Mouse (Mus musculus) adrenal gland, adult 8-10 months (tissue): Measurements from ENCODE around the gene Ms4a4d. TPM values are rescaled to one million over a fixed set of nuclear protein-coding genes. Genes with fewer than 3 reads are reported as not detected.
"Not testable (repeated sequence)": the region's sequence is repeated elsewhere in the genome, so short reads cannot be mapped to it uniquely, and the experiment has no call there.

Source experiments
- DNase-seq: peaks from one replicate; pipeline ENCODE4 v3.0.0; 2022
- total RNA-seq, 4 experiments: library from RNA; stranded (reverse); gene quantifications; 2 replicates each; pipeline ENCODE4 v1.2.4; 2022

Ms4a4d gene
- total RNA-seq: 1 to 10 TPM; 1.8 to 3.3 (median 2.3) TPM

- no peak for DNase-seq
These were observed at the start of gene Ms4a4d for GRCm38 (mm10) chr19:11536593-11536992. TSS of gene Ms4a4d (plus strand) at chr19:11536801.

- no peak for DNase-seq
These were observed 45.0 kb upstream of the Ms4a4d start for GRCm38 (mm10) chr19:11491406-11492189.

- no peak for DNase-seq
These were observed 43.9 kb upstream of the Ms4a4d start for GRCm38 (mm10) chr19:11492671-11493070.

- no peak for DNase-seq
These were observed 42.1 kb upstream of the Ms4a4d start for GRCm38 (mm10) chr19:11494519-11494918.

- no peak for DNase-seq
These were observed 40.2 kb upstream of the Ms4a4d start for GRCm38 (mm10) chr19:11496361-11496760.

GRCm38 (mm10) chr19:11497300-11497699 lies 39.3 kb upstream of the Ms4a4d start:
- not testable (repeated sequence) for DNase-seq

GRCm38 (mm10) chr19:11500796-11501195 lies 35.8 kb upstream of the Ms4a4d start:
- no peak for DNase-seq

GRCm38 (mm10) chr19:11501326-11501725 lies 35.3 kb upstream of the Ms4a4d start:
- no peak for DNase-seq

GRCm38 (mm10) chr19:11504857-11505256 lies 31.7 kb upstream of the Ms4a4d start:
- DNase-seq: no peak

GRCm38 (mm10) chr19:11513458-11513857 lies 23.1 kb upstream of the Ms4a4d start:
- no peak for DNase-seq

- DNase-seq: no peak
These were observed 20.4 kb upstream of the Ms4a4d start, which contains the start of gene Ms4a6b for GRCm38 (mm10) chr19:11516246-11516645. TSS of gene Ms4a6b (plus strand) at chr19:11516512.

- no peak for DNase-seq
These were observed 19.8 kb upstream of the Ms4a4d start for GRCm38 (mm10) chr19:11516845-11517244.

- DNase-seq: not testable (repeated sequence)
These were observed 19.2 kb upstream of the Ms4a4d start for GRCm38 (mm10) chr19:11517373-11517772.

- DNase-seq: not testable (repeated sequence)
These were observed 18.2 kb upstream of the Ms4a4d start for GRCm38 (mm10) chr19:11518356-11518755.

- no peak for DNase-seq
These were observed 16.5 kb upstream of the Ms4a4d start for GRCm38 (mm10) chr19:11520146-11520545.

GRCm38 (mm10) chr19:11533421-11533820 lies 3.2 kb upstream of the Ms4a4d start:
- no peak for DNase-seq

GRCm38 (mm10) chr19:11533888-11534445 lies 2.6 kb upstream of the Ms4a4d start:
- no peak for DNase-seq

GRCm38 (mm10) chr19:11537336-11537735 lies 735 bp downstream of the Ms4a4d start:
- no peak for DNase-seq

GRCm38 (mm10) chr19:11540166-11540821 lies 3.7 kb downstream of the Ms4a4d start:
- DNase-seq: not testable (repeated sequence)

- DNase-seq: not testable (repeated sequence)
These were observed 7.8 kb downstream of the Ms4a4d start for GRCm38 (mm10) chr19:11544383-11544782.

GRCm38 (mm10) chr19:11547911-11548310 lies 11.3 kb downstream of the Ms4a4d start:
- DNase-seq: no peak

- no peak for DNase-seq
These were observed 18.1 kb downstream of the Ms4a4d start for GRCm38 (mm10) chr19:11554726-11555125.

- not testable (repeated sequence) for DNase-seq
These were observed 23.0 kb downstream of the Ms4a4d start for GRCm38 (mm10) chr19:11559560-11559959.
